Mouse (Mus musculus) heart, adult 2 months (tissue): ENCODE measurements around the gene Mbnl2.

Source experiments
- CTCF ChIP-seq: fragments of 200-600 bp; IDR thresholded peaks from 2 replicates; pipeline ENCODE4 v1.8.1; 2022; ENCODE audit warnings: antibody characterized with exemption, mild to moderate bottlenecking, moderate library complexity
- EP300 ChIP-seq: fragments of 200-500 bp; IDR thresholded peaks from 2 replicates; pipeline ENCODE4 v1.6.1; 2011; ENCODE audit warnings: low read depth, low read length, control low read depth; ENCODE audit not compliant: insufficient read depth
- POLR2A ChIP-seq: fragments of 200-500 bp; IDR thresholded peaks from 2 replicates; pipeline ENCODE4 v1.6.1; 2011; ENCODE audit warnings: mild to moderate bottlenecking, low read depth, low read length, control low read depth; ENCODE audit not compliant: insufficient read depth

- TF ChIP-seq CTCF, result no peak
- TF ChIP-seq EP300, result no peak
- no peak for TF ChIP-seq POLR2A
Measured at GRCm38 (mm10) chr14:120342321-120342720, 66.9 kb downstream of the Mbnl2 start.
